Mouse (Mus musculus) right cerebral cortex, postnatal 36 days (tissue): ENCODE results near the gene Osbpl8.
"Not testable (repeated sequence)": the region's sequence is repeated elsewhere in the genome, so short reads cannot be mapped to it uniquely, and the experiment has no call there.

Experiments used
- DNase-seq, 2 experiments: peaks; one replicate each; pipeline ENCODE4 v3.0.0; 2022; ENCODE audit warnings: low spot score in 2 of 2, mixed read lengths in 1 of 2

The Osbpl8 gene

DNA sequence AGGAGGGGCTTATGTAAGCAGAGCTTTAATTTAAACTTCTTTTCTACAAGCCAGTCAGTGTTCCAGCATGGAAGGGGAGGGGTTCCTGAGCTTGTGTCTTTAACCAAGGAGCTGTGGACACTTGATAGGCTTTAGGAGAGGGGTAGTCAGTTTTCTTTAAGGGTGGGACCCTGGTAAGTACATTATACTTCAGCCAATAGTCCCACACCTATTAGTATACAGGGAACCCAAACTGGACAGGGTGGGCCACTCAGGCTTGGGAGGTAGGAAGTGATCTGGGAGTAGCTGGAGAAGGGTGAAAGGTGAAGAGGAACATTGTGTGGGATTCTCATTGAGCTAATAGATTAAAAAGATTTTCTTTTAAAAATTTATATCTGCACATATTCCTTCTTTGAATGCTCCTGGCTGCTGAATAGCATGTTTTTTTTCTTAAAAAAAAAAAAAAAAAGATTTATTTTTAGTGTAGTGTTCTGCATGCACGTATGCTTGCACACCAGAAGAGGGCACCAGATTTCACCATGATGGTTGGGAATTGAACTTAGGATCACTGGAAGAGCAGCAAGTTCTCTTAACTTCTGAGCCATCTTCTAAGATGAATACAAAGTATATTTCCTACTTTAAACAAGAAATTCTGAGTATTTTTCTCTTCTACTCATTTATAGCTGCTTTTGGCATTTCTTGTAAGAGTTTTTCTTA, 21.2 kb downstream of the Osbpl8 start:
- no peak for DNase-seq

DNA sequence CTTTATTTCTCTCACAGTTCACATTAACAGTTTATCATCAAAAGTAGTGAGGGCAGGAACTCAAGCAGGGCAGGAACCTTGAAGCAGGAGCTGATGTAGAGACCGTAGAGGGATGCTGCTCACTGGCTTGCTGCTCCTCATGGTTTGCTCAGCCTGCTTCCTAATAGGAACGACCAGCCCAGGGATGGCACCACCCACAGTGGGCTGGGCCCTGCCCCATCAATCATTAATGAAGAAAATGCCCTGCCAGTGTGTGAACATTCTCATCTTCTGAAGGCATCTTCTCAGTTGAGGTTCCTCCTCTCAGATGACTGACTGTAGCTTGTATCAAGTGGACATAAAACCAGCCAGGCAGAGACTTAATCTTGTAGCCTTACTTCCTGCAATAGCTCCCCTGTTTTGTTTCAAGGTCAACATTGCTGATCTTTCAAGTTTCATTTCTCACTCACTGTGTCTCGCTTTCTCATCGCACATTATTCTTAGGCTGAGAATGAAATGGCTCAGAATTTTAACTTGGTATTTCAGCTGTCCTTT, 24.5 kb downstream of the Osbpl8 start:
- no peak for DNase-seq

DNA sequence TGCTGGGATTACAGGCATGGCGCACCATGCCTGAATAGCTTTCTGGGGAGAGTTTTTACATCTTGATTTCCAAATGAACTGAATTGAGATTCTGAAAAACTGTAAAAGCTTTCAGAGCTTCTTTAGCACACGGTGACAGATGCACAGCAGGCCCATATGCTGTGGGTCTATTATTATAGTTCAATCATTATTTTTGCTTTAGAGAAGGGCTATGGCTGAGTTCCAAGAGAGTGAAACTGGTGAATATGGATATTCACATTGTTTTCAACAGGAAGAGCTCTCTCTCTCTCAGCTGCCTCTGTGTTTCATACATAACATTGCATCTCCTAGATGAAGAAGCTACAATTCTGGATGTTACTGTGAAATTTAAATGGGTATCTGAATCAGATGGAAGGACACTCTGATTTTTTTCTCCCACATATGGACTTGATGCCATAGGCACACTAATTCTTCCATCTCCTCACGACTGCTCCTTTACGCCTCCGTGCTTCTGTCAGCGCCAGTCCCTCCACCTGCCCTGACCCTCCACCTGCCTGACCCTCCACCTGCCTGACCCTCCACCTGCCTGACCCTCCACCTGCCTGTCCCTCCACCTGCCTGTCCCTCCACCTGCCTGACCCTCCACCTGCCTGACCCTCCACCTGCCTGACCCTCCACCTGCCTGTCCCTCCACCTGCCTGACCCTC, 25.7 kb downstream of the Osbpl8 start:
- DNase-seq = peak; percentile 40 to 51

DNA sequence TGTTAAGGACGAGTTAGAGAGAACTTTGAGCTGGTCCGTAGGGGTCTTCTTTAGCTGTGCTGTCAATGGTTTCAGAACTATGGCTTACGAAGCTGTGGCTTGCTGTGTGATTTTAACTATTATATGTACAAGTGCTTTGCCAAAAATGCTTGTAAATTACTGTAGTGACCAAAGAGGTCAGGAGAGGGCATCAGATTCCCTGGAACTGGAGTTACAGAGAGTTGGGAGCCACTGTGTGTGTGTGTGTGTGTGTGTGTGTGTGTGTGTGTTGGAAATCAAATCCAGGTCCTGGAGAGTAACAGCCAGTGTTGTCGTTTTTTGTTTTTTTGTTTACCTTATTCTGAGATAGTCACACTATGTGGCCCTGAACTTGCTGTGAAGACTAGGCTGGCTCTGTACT, 29.0 kb downstream of the Osbpl8 start:
- DNase-seq = no peak

DNA sequence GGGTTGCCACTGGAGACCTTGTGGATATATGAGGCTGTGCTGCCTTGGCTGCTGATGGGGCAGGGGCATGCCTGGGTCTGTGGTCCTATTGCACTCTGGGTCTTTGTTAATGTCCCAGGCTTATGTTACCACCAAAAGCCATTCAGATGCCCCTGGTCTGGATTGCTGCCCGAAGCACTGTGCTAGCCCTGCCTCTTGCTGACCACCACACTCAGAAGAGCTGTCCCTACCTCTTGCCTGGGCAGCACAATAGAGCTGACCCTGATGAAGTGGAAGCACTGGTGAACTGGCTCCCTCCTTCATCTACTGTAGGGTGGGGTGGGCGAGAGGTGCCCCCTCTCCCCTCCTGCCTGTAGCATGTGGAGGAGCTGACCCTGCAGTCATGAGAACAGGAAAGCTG, 31.6 kb downstream of the Osbpl8 start:
- no peak for DNase-seq

DNA sequence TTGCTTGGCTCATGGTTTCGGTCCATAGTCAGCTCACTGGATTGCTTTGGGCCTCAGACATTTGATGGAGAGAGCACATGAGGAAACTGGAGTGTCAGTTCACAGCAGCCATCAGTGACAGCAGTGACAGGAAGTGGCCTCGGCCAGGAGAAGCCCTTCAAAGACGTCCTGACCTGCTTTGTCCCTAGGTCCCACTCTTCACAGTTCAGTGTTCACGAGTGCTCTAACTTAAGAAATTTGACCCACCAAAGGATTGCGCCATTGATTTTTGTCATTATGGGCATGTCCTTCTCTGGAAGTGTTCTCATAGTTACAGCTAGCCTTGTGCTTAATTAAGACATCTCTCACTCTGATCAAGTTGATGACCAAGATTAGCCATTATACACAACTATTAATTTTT, 34.2 kb downstream of the Osbpl8 start:
- DNase-seq = not testable (repeated sequence)

DNA sequence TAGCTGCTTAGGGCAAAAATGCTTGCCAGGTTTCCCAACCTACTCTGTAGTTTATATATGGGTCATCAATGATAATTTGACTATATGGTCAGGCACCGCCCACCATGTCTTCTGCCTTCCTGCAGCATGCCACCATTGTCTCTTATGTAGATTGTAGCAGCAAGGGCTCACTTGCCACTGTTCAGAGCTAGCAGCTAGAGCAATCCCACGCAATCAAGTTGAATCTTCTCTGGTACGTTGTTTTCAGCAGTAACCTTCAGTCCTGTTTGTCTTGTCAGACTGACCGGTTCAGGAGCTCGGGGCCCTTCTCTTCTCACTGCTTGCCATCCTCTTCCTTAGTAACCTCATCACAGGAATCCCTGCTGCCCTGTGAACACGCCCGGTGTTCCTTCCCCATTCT, 36.6 kb downstream of the Osbpl8 start:
- DNase-seq = no peak

DNA sequence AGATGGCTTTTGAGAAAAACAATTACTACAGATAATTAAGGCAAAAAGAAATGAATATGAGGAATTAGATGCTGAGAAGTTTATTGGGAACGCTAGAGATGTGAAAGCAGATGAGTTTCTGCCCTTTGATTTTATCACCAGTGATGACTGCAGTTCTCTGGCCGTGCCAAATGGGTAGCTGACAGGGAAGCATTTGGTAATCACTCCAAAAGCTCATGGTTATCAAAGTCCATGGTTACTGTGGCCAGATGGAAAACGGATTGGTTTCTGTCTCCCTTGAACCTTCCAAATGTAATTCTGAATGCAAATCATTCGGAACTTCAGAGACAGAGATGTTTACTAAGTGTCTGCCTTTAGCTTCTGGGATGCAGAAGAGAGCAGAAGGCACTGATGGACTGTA, 37.1 kb downstream of the Osbpl8 start:
- no peak for DNase-seq

DNA sequence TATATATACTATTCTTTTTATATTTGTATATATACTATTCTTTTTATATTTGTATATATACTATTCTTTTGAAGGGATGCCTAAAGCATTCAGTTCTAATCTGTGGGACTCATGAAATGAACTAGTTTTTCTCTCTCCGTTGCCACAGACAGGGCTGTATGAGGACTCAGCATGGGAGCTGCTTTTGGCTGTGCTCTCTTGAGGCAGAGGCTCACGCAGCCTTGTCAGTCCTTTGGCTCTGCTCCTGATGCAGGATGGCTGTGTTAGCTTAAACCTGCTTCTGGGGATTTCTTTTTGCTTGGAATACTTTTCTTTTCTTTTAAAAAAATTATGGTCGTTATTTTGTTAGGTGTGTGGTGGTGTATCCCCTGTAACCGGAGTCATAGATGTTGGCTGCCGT, 39.5 kb downstream of the Osbpl8 start:
- no peak for DNase-seq

DNA sequence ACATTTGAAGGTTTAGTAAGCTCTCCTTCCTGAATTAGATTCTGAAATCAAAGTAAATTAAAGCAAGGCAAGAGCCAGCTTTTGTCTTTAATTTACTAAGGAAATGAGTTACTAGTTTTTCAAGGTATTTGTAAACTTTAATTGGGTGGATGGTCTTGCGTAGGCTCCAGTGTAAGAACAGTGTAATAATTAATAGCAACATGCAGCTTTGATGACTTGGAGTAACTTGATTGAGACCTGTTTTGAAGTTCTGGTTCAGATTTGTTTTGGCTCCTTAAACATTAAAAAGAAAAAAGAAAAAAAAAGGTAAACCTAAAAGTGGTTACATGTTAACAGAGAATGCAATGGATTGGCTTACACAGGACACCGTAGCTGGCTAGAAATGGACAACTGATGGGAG, 40.9 kb downstream of the Osbpl8 start:
- DNase-seq = no peak

DNA sequence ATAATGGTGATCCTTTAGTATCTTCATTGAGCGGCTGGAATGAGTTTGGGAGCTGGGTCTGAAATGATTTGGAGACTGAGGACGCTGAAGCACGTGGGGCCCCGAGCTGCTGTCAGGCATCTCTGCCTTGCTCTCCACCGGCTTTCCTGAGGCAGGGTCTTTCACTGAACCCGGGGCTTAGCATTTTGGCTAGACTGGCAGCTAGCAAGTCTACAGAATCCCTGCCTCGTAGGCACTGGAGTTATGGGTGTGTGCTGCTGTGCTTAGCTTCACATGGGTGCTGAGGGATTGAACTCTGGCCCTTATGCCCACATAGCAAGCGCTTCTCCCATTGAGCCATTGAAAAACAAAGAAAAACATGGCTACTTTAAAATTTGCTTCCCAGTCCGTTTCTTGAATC, 42.8 kb downstream of the Osbpl8 start:
- DNase-seq = no peak

DNA sequence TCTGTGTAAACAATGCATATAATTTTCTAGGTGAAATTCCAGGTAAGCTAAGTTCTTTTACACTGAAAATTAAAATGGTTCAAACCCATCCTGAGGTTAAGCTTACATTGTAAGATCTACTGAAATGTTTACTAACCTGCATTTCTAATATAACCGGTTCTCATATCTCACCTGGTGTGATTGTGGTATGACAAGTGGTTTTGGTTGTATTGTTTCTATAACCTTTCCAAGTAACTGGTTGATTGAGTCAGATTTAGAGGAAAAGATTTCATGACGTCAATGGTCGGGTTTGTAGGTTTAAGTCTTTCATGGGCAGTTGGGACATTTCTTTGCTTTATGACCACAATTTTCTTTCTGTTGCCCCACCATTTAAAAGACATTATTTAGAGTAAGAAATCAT, 49.5 kb downstream of the Osbpl8 start:
- DNase-seq = no peak

DNA sequence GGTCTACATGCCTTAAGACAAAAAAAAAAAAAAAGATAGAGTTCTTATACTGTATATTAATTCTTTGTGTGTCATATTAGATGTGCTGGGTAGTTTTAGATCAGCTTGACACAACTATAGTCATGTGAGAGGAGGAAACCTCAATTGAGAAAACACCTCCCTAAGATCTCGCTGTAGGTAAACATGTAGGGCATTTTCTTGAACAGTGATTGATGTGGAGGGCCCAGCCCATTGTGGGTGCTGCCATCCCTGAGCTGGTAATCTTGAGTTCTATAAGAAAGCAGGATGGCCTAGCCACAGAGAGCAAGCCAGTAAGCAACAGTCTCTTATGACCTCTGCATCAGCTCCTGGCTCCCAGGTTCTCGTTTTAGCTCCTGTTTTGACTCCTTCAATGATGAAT, 50.1 kb downstream of the Osbpl8 start:
- no peak for DNase-seq

DNA sequence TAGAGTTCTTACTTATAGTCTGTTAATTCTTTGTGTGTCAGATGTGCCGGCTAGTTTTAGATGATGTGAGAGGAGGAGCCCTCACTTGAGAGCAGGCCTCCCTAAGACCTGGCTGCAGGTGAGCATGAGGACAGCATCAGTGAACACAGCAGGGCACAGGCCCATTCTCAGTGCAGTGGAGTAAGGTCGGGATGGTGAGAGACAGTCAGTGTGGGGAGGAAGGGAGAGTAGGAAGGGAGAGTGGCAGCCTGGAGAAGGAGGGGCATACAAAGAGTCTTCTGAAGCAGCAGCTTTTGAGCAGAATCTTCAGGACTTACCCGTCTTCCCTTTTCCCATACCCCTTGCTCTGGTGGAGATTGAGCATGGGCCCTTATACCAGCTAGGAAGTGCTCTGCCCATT, 51.0 kb downstream of the Osbpl8 start:
- DNase-seq = no peak

DNA sequence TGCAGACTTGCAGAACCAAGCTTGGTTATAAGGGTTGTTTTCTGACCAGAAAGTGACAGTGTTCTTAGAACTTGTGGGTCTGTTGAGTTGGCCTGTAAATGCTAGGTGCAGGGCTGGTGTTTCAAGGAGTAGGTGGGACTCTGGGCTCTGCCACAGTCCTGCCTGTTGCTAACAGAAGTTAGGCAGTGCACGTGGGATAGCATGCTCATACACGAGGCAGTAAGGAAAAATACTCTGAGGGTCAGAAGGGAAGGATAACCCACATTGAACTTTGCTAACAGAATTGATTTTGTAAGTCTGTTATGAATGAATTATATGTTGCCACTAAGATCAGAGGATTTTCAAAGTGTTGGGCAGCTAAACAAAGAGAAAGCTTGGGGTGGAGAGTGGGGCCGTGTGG, 51.6 kb downstream of the Osbpl8 start:
- DNase-seq = no peak

DNA sequence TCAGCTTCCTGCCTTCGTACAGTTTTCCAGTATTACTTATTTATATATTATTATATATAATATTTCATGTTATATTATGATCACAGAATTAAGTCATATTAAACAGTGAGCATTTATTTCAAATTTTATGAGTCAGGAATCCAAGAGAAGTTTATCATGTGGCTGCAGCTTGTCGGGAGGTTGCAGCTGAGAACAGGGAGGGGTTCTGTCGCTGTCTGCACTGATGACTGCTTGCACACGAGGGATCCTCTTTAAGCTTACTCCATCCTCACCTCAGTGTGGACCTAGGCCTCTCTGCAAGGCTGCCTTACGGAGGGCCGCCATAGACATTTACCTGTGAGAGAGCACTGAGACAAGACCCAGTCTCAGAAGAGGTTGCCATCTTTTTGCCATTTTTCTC, 58.0 kb downstream of the Osbpl8 start:
- no peak for DNase-seq

DNA sequence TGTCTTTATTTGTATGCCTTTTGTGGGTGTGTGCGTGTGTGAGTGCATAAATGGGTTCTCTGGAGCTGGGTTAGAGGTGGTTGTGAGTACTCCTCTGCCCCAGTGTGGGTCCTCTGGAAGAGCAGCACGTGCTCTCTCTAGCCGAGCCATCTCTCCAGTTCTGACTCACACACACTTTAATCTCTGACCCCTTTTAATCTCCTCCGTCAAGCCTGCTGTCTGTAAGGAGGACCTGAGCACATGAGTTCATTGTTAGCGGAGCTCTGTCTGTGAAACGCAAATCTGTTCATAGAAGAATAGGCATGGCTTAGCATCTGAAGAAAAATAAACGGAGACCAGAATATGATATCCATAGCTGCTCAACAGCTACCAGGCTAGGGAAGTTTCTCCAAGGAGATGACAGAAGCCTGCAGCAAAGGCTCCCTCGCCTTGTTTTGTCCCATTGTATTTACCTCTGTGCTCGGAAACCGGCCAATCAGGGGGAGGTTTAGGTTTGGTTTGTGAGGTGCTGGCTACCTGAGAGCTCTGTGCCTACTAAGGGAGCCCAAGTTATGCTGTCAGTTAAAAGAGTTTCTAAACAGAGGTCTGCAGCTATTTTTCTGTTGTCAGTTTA, 58.8 kb downstream of the Osbpl8 start:
- no peak for DNase-seq

DNA sequence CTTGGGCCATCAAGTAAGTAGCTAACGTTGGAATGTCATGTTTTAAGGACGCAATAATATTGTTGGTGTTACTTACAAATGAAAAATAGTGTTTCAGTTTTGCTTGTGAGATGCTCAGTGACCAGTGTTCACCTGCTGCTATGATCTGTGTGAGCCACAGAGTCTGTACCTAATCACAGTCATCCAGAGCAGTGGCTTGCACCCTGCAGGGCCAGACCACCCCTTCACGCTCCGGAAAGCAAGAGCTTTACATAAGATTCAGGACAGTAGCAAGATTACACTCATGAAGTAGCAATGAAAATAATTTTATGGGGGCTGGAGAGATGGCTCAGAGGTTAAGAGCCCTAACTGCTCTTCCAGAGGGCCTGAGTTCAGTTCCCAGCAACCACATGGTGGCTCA, 60.1 kb downstream of the Osbpl8 start:
- DNase-seq = no peak

DNA sequence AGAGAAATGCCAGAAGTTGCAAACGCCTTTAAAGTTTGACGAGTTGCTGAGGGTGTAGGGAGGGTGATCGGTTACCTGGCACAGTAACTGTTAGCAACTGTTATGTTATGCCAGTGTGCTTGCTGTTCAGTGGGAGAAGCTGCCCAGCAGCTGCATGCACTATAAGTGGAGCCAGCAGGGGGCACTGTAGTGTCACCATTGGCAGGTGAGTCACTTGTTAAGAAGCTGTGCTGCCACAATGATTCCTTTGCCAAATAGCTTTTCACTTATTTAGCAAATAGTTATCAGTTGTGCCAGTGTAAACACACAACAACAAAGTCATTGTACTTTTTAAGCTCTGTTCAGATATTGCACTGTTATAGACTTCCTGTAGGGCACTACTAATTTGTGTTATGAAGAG, 62.0 kb downstream of the Osbpl8 start:
- DNase-seq = peak; percentile 85 to 86

DNA sequence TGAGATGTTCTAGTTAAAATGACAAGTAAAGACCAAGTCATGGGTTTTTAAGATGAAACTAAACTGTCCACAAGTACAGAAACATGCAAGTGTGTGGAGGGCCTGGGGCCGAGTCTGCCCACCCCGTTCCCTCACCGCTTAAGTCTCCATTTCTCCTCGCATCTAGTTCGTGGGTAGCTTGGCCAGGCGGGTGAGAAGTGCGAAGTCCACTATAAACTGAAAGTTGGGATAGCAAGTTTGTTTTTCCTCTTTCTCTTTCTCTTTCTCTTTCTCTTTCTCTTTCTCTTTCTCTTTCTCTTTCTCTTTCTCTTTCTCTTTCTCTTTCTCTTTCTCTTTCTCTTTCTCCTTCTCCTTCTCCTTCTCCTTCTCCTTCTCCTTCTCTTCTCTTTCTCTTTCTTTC, 67.7 kb downstream of the Osbpl8 start:
- not testable (repeated sequence) for DNase-seq

DNA sequence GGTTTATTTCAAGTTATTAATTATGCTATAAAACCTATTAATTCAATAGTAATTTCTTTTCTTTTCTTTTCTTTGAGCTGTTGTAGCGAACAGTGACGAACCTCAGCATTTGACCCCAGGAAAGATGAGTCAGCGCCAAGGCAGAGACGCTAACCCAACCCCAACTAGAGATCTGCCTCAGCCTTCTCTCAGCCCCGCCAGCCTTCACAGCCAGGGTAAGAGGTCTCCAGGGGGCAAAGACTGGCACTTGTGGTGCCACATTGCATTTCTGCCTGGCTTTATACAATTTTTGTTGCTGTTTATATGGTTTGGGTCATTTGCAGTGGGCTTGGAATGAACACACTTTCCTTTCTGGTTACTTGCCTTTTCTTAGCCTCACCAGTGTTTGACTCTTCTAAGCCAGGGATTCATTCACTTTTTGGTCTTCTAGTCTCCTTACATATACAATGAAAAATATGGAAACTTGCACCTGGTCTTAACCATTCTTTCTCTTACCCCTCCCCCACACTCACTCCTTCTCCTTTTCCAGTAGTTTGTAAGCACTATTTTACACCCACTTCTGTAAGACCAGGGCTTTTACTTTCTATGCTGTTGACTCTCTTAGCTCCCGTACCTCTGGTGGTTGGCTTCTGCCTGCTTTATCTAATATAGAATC, 69.1 kb downstream of the Osbpl8 start:
- DNase-seq = no peak

DNA sequence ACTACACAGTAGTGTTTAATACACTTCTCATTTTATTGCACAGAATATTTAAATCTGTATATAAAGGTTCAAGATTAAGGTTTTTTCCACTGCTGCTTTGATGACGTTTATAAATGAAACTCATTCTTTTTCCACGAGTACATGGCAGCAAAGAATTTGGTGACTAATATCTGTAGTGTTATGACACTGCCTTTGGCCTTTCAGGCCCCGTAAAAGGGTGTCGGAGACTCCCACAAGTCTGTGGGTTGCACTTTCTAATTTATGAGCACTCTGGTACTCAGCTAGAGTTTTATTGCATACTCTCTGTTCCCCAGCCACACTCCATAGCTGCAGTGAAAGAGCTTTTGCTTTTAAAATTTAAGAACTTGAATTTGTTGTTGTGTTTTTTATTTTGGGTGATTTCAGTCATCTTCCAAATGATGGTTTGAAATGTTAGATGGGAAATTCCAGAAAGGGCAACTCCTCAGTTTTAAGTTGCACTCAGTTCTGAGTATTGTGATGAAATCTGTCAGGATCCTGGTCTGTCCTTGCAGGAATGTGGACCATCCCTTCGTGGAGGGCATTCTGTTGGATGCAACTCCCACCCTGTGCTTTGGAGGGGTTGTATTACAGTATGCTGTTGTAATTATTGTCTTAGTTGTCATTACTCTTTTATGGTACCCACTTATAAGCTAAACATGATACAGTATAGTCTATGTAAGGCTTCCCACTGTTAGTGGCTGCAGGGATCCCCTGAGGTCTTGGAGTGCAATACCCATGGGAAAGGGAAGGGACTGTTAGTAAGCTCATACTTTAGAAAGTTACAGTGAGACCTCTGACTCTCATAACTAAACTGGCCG, 70.1 kb downstream of the Osbpl8 start:
- DNase-seq = no peak
